Mouse (Mus musculus): ENCODE results near the gene Ybx2.
"Not testable (repeated sequence)": the region's sequence is repeated elsewhere in the genome, so short reads cannot be mapped to it uniquely, and the experiment has no call there.

Ybx2 gene

GRCm38 (mm10) chr11:69934681-69935080, 915 bp upstream of the Ybx2 start:
- no peak for DNase-seq (ENCODE audit: low spot score)

DNA sequence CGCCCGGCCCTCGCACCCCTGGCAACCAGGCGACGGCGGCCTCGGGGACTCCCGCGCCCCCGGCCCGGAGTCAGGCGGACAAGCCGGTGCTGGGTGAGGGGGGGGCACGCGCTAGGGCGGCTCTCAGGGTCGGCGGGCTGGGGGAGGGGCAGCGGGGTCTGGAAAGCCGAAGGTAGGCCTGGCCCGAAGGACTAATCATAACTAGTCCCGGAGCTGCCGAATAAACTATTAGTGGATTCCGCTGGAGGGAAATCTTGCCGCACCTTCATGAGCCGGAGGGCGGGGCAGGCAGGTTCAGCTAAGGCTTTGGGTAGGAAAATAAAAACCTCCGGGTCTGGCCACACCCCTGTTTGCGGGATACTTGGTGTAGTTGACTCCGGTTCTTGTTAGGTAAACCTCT, 560 bp downstream of the Ybx2 start:
- DNase-seq (ENCODE audit: low spot score): peak; percentile 79

DNA sequence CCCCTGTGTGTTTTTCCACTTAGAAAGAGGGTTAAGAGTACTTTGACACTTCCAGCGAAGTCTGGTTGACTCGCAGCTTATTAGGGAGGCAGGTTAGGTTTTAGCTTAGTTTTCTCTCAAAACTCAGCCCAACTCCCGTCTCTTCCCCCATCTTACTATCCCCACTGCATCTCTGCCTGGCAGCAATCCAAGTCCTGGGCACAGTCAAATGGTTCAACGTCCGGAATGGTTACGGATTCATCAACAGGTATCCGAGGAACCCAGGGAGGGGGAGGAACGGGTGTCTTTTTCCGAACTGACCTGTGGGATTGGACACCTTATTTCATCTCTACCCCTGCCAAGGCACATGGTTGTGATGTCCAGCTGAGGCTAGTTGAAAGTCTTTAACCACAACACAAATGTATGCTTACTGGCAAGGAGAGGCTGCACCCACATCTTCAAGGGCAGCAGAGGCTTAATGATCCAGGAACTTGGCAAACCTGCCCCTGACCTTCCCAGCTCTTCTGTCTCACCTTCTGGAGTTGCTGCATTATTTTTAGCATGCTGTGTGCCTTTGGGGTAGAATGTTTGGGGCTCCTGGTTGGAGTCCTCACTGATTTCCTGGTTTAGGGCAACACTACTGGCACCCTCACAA, 1.2 kb downstream of the Ybx2 start:
- peak; percentile 62 for DNase-seq (ENCODE audit: low spot score)

DNA sequence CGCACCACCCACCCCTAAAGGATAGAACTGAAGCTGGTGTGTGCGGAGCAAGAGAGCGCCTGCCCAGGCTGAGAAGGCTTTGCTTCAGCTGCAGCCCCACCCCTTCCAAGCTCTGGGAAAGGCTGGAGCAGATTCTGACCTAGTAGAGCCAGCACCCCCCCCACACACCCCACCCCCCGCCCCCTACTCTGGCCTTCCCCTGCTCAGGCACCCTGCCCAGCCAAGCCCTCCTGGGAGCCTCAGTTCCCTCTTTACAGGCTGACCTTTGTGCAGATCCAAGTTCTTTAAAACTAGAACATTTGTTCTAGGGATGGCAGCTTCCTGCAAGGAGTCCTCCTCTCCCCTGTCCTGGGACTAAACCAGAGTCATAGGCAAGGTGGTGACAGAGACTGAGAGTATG, 1.8 kb downstream of the Ybx2 start:
- DNase-seq (ENCODE audit: low spot score): peak; percentile 84

DNA sequence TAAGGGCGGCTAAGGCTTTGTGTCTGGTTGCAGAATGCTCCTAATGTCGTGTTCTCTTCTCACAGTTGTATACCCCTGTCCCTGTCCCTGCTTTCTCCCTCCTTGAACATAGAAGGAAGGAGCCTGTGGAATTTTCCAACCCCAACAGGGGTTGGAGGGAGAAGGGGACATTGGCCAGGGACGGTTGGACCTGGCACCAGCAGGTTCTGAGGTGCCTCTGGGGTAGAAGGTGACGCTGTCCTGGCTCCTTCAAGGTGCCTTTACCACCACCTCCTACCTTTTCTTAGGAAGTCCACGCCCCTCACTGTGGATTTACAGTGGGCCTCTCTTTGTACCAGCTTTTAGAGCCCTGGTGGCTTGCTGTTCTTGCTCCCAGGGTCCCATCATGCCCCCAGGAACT, 2.2 kb downstream of the Ybx2 start:
- DNase-seq (ENCODE audit: low spot score): no peak

DNA sequence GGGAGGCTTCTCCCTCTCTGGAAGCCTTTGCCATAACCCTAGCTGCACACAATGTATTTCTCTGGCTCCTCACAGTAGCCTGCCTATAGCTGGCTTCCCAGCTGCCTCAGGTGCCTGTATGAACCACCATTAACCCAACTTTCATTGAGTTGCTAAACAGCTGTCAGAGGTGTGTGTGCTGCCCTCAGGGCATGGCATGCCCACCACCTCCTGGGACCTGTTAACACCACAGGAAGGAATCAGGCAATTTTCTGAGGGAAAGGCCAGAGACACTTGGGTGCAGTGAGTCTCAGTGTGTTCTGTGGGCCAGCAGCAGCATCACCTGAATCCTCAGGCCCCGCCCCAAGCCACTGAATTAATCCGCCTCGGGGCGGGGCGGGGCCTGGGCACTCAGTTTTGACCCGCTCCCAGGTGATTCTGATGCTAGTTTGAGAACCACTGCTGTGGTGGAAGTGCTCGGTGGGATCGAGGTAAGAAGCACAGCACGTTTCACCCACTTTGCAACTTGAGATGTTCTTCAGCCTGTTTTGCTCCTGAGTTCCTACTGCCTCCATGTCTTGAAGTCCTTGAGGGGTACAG, 2.9 kb downstream of the Ybx2 start:
- no peak for DNase-seq (ENCODE audit: low spot score)

- DNase-seq (ENCODE audit: low spot score): no peak
Measured at GRCm38 (mm10) chr11:69939181-69939580, 3.6 kb downstream of the Ybx2 start.

DNA sequence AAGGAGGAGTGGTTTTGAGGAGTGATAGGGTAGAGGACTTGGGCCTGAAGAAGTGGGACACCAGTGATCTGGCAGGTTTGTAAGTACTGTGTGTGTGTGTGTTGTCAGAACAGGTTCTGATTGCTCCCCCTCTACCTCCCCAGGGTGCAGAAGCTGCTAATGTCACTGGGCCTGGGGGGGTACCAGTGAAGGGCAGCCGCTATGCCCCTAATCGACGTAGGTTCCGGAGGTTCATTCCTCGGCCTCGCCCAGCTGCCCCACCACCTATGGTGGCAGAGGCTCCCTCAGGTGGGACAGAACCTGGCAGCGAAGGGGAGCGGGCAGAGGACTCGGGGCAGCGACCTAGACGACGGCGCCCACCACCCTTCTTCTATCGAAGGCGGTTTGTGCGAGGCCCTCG, 4.1 kb downstream of the Ybx2 start:
- DNase-seq (ENCODE audit: low spot score): no peak

- DNase-seq (ENCODE audit: low spot score): no peak
Measured at GRCm38 (mm10) chr11:69940962-69941361, 5.4 kb downstream of the Ybx2 start.

GRCm38 (mm10) chr11:69945216-69945615, 9.6 kb downstream of the Ybx2 start:
- DNase-seq (ENCODE audit: low spot score): no peak

DNA sequence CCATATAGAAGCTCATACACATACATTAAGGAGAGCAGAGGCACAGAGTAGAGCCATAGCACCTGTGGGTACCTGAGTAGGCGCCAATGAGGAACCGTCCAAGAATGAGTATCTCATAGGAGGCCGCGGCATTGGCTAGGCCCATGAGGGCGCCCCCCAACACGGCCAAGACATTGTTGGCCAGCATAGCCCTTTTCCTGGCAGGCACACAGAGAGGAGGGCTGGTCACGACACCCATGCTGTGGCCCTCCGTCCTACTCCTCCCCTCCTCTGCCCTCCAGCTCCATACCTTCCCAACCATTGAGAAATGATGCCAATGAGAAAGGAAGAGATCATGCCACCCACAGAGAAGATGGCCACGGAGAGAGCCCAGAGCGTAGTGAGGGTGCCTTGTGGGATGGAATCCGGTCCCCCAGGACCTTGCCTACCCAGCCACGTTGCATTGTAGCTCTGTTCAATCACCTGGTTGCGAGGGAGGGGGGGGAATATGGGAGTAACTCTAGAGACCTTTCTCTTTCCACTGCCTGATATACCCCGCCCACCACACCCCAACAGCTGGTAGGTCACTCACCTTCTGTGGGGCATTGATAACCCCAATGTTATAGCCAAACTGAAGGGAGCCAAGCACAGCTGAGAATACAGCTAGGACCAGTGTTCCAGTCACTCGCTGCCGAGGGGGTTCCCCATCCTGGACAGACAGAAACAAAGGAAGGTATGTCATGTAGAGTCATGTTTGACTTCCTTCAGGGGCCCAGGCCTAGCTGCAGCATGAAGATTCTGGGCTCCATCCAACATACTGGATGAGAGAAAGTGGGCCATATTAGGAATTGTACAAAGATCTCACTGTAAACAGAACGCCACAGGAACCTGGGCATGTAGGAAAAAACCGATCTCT, 10.6 kb downstream of the Ybx2 start:
- no peak for DNase-seq (ENCODE audit: low spot score)

DNA sequence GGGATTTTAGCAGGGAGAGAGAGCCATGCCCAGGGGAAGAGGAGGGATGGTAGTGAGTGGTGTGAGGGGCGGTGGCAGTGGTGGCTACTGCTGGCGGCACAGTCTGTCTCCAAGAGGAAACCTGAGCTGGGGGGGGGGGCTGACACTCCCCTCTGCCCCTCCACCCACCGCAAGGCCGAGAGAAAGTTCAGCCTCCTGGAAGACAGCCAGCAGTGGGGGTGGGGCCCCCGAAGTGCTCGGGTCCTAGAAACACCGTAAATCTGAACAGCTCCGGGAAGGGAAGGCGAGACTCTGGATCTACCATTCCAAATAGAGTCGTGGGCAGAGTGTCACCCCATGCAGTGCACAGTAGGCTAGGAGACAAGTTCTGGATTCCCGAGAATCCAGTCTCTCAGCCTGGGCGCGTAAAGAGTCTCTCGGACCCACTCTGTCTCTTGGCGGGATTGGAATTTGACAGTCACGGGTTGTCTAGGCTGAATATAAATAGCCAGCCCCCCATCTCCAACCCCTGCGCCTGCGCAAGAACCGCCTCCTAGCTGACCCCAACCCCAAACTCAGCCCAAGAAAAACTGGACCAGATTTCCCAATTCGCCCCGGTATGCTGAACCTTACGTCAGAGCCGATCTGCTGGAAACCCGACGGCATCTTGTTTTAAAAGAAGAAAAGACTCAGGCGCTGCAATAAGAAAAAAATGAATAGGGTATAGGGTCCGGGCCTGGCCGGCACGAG, 11.9 kb downstream of the Ybx2 start:
- DNase-seq (ENCODE audit: low spot score): peak; percentile 80

DNA sequence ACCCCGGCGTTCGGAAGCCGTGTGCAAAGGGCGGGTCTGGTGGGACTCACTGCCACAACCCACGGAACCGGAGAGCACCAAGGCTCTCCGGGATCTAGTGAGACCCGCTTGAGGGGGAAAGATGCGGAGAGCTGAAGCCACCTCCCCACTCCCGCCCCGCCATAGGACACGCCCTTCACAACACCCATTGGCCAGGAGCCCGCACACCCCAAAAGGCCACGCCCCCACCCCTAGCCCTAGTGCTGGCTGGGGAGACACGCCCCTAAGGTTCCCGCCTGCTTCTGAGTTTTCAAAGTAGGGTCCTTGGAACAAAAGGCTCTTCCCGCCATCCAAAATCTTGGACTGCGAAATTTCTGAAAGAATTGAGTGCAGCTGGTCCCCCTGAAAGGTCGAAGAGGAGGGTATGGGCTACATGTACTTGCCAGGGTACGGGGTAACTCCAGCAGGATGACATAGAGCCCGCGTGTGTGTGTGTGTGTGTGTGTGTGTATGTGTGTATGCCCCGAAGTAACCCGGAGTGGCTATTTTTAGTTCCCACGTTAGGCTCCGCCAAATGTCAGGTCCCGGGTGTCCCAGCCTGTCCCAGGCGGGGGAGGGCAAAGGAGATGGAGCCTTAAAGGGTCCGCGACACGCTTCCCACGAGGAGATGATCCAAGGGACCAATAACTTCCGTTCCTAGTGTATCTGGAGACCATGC, 12.6 kb downstream of the Ybx2 start, which contains the start of gene Slc2a4:
Slc2a4 (minus strand) TSS at position 123 of the 697 bp plus-strand sequence.
- peak; percentile 98 for DNase-seq (ENCODE audit: low spot score)

- DNase-seq (ENCODE audit: low spot score): peak; percentile 93
Measured at GRCm38 (mm10) chr11:69948763-69949150, 13.2 kb downstream of the Ybx2 start.

DNA sequence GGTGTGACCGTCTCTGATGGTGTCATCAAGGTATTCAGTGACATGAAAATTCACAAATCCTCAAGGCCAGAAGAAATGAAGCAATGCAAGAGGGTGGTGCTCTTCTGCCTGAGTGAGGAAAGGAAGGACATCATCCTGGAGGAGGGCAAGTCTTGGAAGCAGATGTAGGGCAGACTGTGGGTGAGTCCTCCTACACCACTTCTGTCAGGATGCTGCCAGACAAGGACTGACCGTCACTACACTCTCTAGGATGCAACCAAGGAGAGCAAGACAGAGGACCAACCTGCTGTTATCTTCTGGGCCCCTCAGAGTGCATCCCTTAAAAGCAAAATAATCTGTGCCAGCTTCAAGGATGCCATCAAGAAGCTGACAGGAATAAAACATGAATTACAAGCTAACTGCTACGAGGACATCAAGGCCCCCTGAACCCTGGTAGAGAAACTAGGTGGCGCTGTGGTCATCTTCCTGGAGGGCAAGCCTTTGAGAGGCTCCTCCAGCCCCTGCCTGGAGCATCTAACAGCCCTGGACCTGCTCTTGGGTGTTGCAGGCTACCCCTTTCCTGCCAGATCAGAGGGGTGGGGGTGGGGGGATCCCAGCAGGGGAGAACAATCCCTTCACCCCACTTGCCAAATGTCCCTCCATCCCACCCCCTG, 15.3 kb downstream of the Ybx2 start:
- DNase-seq (ENCODE audit: low spot score): peak; percentile 67

- DNase-seq (ENCODE audit: low spot score): no peak
Measured at GRCm38 (mm10) chr11:69952274-69952673, 16.7 kb downstream of the Ybx2 start.

DNA sequence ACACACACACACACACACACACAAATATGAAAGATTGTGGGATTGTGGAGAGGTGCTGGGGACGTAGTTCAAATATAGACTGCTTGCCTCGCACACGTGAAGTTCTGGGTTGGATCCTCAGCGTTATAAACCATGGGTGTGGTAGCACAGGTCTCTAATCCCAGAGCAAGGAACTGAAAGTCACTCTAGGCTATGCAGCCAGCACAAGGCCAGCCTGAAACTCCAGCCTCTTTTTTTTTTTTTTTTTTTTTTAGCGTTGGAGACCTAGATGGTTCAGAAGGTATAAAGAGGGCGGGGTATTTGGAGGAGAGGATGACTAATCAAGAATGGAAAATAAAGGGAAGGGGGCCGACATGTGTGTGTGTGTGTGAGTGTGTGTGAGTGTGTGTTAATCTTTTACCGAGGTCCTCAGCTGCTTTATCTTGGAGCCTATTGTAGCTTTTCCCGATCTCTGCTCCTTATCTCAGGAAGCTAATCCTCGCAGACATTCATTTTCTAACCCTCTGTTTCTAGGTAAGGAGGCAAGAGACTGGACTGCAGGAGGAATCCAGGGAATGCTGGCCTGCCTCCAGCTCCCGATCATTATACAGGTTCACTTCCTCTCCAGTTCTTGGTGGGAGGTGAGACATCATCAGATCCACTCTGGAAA, 17.8 kb downstream of the Ybx2 start:
- no peak for DNase-seq (ENCODE audit: low spot score)

GRCm38 (mm10) chr11:69955618-69956017, 20.0 kb downstream of the Ybx2 start:
- not testable (repeated sequence) for DNase-seq (ENCODE audit: low spot score)

- DNase-seq (ENCODE audit: low spot score): no peak
Measured at GRCm38 (mm10) chr11:69956218-69956617, 20.6 kb downstream of the Ybx2 start.

DNA sequence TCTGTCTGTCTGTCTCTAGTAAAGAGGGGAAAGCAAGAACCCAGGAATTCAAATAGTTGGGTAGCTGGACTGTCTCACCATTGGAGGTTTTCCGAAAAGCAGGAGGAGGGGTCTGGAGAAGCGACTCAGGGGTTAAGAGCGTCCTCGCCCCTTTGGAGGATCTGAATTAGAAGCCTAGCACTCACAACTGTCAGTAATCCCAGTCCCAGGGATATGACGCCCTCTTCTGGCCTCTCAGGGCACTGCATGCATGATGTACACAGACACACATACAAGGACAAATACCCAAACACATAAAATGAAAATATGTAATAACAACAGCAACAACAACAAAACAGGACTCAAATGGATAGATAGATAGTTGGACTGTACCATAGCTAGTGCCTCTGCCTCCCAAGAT, 25.0 kb downstream of the Ybx2 start:
- no peak for DNase-seq (ENCODE audit: low spot score)

- no peak for DNase-seq (ENCODE audit: low spot score)
Measured at GRCm38 (mm10) chr11:69961841-69962240, 26.2 kb downstream of the Ybx2 start.

Measured in testis, postnatal 10 days (tissue).